Mouse (Mus musculus): Measurements from ENCODE around the gene BC051142.

DNA sequence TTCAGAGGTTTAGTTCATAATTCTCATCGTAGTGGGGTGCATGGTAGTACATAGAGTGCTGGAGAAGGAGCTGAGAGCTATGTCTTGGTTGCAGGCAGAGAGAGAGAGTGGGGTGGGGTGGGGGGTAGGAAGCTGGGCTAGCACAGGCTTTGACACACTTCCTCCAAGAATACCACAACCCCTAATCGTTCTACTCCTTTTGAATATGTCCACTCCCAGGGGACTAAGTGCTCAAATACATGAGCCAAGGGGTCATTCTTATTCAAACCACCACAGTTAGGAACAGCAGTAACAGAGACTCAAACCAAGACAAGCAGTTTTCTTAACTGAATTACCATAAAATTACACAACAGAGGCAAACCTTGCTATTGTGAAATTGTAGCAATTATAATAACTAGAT, 12.0 kb upstream of the BC051142 start:
- TF ChIP-seq CTCF (IDR thresholded peaks at IDR 0.05; ENCODE audit: low read depth) (no peak), EP300 (IDR thresholded peaks at IDR 0.05; ENCODE audit: low read depth) (no peak)

All from liver, postnatal 0 days (tissue).